Mouse (Mus musculus) forebrain, embryonic 14.5 days (tissue): ENCODE results near the gene Arap1. TPM values are rescaled to one million over a fixed set of nuclear protein-coding genes. Genes with fewer than 3 reads are reported as not detected.
A peak's percentile ranks its signal among the peaks of the same experiment; 100 is the strongest.

Experiments
- ATAC-seq: fragments of 200-750 bp; cut with Nextera tagmentation; 2 replicates; pipeline ENCODE4 v1.8.0; 2017; ENCODE audit warnings: mild to moderate bottlenecking, moderate library complexity
- DNase-seq: peaks from one replicate; pipeline ENCODE4 v3.0.0-alpha.2; 2015; ENCODE audit warnings: low spot score
- H3K27ac ChIP-seq: fragments of 300-500 bp; sonication (generic); 2 replicates; pipeline ENCODE4 v1.5.1; 2014; ENCODE audit warnings: low read depth, mild to moderate bottlenecking, control low read depth, low read length, moderate library complexity
- H3K27me3 ChIP-seq: fragments of 300-500 bp; sonication (generic); replicated peaks from 2 replicates; pipeline ENCODE4 v1.6.1; 2014; ENCODE audit warnings: low read length, control low read depth, mixed read lengths; ENCODE audit not compliant: control insufficient read depth, insufficient read depth
- H3K36me3 ChIP-seq: fragments of 300-500 bp; sonication (generic); 2 replicates; pipeline ENCODE4 v1.6.1; 2014; ENCODE audit warnings: low read length, control low read depth; ENCODE audit not compliant: control insufficient read depth, insufficient read depth
- H3K4me1 ChIP-seq: fragments of 300-500 bp; sonication (generic); 2 replicates; pipeline ENCODE4 v1.6.1; 2014; ENCODE audit warnings: antibody characterized with exemption, low read length, control low read depth; ENCODE audit not compliant: control insufficient read depth, insufficient read depth
- H3K4me2 ChIP-seq: fragments of 300-500 bp; sonication (generic); 2 replicates; pipeline ENCODE4 v1.6.1; 2014; ENCODE audit warnings: mild to moderate bottlenecking, control low read depth, low read length
- H3K4me3 ChIP-seq: fragments of 300-500 bp; sonication (generic); 2 replicates; pipeline ENCODE4 v1.5.1; 2014; ENCODE audit warnings: low read depth, low read length, control low read depth
- H3K9ac ChIP-seq: fragments of 300-500 bp; sonication (generic); 2 replicates; pipeline ENCODE4 v1.6.1; 2014; ENCODE audit warnings: mild to moderate bottlenecking, low read length, control low read depth, moderate library complexity
- H3K9me3 ChIP-seq: fragments of 300-500 bp; sonication (generic); replicated peaks from 2 replicates; pipeline ENCODE4 v1.6.1; 2016; ENCODE audit warnings: low read length, control low read depth, mixed read lengths; ENCODE audit not compliant: control insufficient read depth
- WGBS: fragments of 180-500 bp; shearing (Covaris S2); extraction: QIAGEN DNeasy Blood & Tissue Kit; methylation state at CpG from one replicate; pipeline ENCODE4 v1.1.7; 2014; 5-methylcytosine and 5-hydroxymethylcytosine counted together
- polyA plus RNA-seq: library from polyadenylated mRNA; unstranded; fragments of >200 nt; fragmentation: Nextera tagmentation; extraction: Ambion mirVana; gene quantifications from 2 replicates; pipeline ENCODE4 v1.2.1, GENCODE M21; 2014

Gene Arap1
- polyA plus RNA-seq, 1 experiment from 2014 or later = 5.8 TPM

DNA sequence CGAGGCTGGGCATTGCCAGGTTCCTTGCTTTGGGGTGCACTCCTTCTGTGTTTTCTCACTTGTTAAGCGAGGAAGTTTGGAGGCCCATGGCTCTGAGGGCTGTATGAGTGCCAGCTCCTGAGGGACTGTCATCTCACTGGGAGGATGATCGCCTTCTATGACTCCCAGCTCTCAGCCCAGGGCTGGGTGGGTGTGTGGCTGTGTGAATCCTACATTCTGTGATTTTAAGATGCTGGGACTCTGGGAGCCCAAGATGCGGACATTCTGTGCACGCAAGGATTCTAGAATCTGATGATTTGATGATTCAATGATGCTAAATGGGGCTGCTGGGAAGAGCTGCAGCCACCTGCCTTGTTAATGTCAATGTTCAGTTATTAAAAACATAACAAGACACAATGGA is 109.4 kb downstream of the Arap1 start:
- 67% methylated on average over 5 of the region's 5 CpGs for WGBS
- ATAC-seq = no peak

GRCm38 (mm10) chr7:101457801-101458200 is 109.9 kb downstream of the Arap1 start:
- Histone ChIP-seq H3K4me2 (no peak overlapping the region), H3K4me3 (no peak overlapping the region), H3K27ac (no peak overlapping the region), H3K27me3 (peaks cover 3% of the 10 kb centered on the region; the same call in 1 of the 2 replicates), H3K9me3 (no peaks in the 10 kb centered on the region), H3K36me3 (no peaks in the 10 kb centered on the region), H3K4me1 (peaks cover 10% of the 10 kb centered on the region), H3K9ac (no peak overlapping the region)
- DNase-seq (no peak), ATAC-seq (no peak)
- whole genome bisulfite sequencing = 70% methylated on average over 8 of the region's 8 CpGs

More for the DNA sequence above, 109.4 kb downstream of the Arap1 start:
- Histone ChIP-seq H3K4me1 (peaks cover 8% of the 10 kb centered on the region), H3K9ac (no peak overlapping the region), H3K27me3 (peaks cover 8% of the 10 kb centered on the region), H3K4me2 (no peak overlapping the region), H3K27ac (no peak overlapping the region), H3K36me3 (no peaks in the 10 kb centered on the region), H3K4me3 (no peak overlapping the region), H3K9me3 (no peaks in the 10 kb centered on the region)
- DNase-seq = no peak

GRCm38 (mm10) chr7:101458278-101458781 is 110.5 kb downstream of the Arap1 start:
- Histone ChIP-seq H3K27ac (no peak overlapping the region), H3K4me2 (no peak overlapping the region), H3K9ac (no peak overlapping the region), H3K27me3 (no peaks in the 10 kb centered on the region; the same call in 1 of the 2 replicates), H3K4me3 (no peak overlapping the region), H3K4me1 (peaks cover 10% of the 10 kb centered on the region), H3K9me3 (no peaks in the 10 kb centered on the region), H3K36me3 (no peaks in the 10 kb centered on the region)
- WGBS = 62% methylated on average over 4 of the region's 4 CpGs
- no peak for ATAC-seq
- no peak for DNase-seq

DNA sequence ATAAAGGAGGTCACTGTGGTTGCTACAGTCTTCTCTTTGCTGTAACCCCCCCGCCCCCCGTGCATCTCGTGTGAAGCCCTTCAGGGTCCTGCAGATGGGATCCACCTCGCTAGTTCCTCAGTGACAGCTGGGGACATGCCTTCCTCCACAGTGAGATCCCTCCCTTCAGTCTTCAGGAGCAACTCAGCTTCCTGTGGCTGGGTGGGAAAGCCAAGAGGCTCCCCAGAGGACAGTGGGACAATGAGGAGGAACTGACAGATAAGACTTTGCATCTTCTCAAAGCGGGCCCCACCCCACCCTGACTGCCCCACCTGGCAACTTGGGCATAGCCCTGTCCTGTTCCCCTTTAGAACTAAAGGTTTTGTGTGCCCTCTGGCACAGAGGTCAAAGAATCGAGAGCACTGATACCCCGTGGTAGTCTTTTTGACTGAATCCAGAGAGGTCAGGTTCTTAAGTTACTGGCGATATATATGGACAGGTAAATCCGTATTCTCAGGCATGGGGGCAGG is 111.5 kb downstream of the Arap1 start:
- Histone ChIP-seq H3K4me3 (no peak overlapping the region), H3K9ac (no peak overlapping the region), H3K27me3 (no peaks in the 10 kb centered on the region; the same call in 1 of the 2 replicates), H3K27ac (no peak overlapping the region), H3K4me2 (no peak overlapping the region), H3K4me1 (peaks cover 10% of the 10 kb centered on the region), H3K36me3 (no peaks in the 10 kb centered on the region), H3K9me3 (no peaks in the 10 kb centered on the region)
- DNase-seq (no peak), ATAC-seq (no peak)
- 84% methylated on average over 9 of the region's 9 CpGs for WGBS

DNA sequence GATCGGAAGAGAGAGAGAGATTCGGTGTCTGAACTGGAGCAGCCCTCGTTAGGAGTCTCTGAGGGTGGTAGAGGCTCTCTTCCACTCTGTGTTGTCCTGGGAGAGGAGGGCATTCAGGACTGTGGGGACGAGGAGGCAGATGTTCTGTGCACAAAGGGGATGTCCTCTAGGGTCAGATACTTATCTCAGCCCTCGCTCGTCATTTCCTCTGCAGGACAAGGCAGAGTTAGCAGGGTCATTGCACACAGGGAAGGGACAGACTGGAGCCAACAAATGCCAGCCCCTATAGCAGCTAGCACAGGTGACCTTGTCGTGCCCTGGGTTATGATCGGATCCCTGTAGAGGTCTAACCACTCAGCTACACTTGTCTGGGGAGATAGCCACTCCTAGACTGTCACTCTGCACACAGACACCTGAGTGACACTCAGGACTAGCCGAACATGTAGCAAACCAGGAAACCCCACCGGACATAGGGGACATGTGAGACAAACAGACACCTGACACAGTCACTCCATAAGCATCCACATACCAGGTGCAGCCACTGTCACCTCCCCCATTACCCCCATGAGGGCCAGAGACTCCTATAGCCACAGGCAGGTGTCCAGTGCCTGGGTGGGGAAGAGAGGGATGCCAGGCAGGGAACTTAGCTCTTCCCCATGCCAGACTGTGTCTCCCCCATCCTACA is 112.2 kb downstream of the Arap1 start:
- no peaks in the 10 kb centered on the region for H3K9me3 ChIP-seq
- no peak overlapping the region for H3K4me3 ChIP-seq
- DNase-seq (no peak), ATAC-seq (no peak)
- peaks cover 10% of the 10 kb centered on the region for H3K4me1 ChIP-seq
- no peak overlapping the region for H3K4me2 ChIP-seq
- H3K27me3 ChIP-seq = no peaks in the 10 kb centered on the region
- H3K9ac ChIP-seq = no peak overlapping the region
- peak overlapping the region; percentile 27; the same call in 1 of the 2 replicates for H3K27ac ChIP-seq
- WGBS = 57% methylated on average over 10 of the region's 10 CpGs
- H3K36me3 ChIP-seq = no peaks in the 10 kb centered on the region

DNA sequence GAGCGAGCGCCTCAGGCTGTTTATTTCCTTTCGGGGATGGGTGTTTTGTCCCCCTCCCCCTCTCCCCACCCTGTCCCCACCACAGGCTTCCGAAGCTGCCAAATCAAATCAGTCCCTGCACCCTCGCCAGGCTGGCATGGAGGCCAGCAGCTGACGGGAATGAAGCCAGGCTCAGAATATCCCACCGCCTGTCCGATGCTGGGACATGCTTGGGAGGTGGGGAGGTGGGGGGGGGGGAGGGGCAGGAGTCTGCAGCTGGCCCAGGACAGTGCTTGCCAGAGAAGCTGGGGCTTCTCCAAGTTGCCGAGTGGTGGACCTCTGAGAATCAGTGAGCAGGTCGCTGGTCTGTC is 112.7 kb downstream of the Arap1 start:
- WGBS = 22% methylated on average over 10 of the region's 10 CpGs
- no peaks in the 10 kb centered on the region for H3K27me3 ChIP-seq
- H3K4me2 ChIP-seq = no peak overlapping the region
- ATAC-seq (peak; percentile 78), DNase-seq (peak; percentile 78)
- no peak overlapping the region for H3K9ac ChIP-seq
- peaks cover 10% of the 10 kb centered on the region for H3K4me1 ChIP-seq
- H3K36me3 ChIP-seq = no peaks in the 10 kb centered on the region
- no peaks in the 10 kb centered on the region for H3K9me3 ChIP-seq
- 0 out of 2 replicates have a peak overlapping the region, but pooled peaks have one; percentile 27 for H3K27ac ChIP-seq
- no peak overlapping the region for H3K4me3 ChIP-seq

- ATAC-seq = no peak
- no peak overlapping the region for H3K4me2 ChIP-seq
- H3K9ac ChIP-seq = no peak overlapping the region
- H3K4me1 ChIP-seq = peaks cover 10% of the 10 kb centered on the region
- H3K27me3 ChIP-seq = no peaks in the 10 kb centered on the region
- H3K4me3 ChIP-seq = no peak overlapping the region
- no peaks in the 10 kb centered on the region for H3K9me3 ChIP-seq
- 87% methylated on average over 11 of the region's 11 CpGs for WGBS
- H3K27ac ChIP-seq = no peak overlapping the region
- H3K36me3 ChIP-seq = no peaks in the 10 kb centered on the region
- no peak for DNase-seq
These were observed 113.7 kb downstream of the Arap1 start for GRCm38 (mm10) chr7:101461571-101461970.

Other genes with a start within 250 kb of the Arap1 start
- 13.5 and 17.8 TPM in 2 replicates for gene Atg16l2, start 45.8 kb upstream of the Arap1 start, polyA plus RNA-seq
- 8.0 and 8.1 TPM in 2 replicates for gene Stard10, start 31.0 kb upstream of the Arap1 start, polyA plus RNA-seq
- not detected in 2 replicates for gene Gm45837, start 62.8 kb downstream of the Arap1 start, polyA plus RNA-seq
- gene Pde2a, start 73.6 kb downstream of the Arap1 start, polyA plus RNA-seq = 27.0 and 34.7 TPM in 2 replicates
- not detected in 2 replicates for gene Art2b, start 237.5 kb downstream of the Arap1 start, polyA plus RNA-seq